Mouse (Mus musculus): ENCODE results near the gene St6galnac1. TPM values are rescaled to one million over a fixed set of nuclear protein-coding genes. Genes with fewer than 3 reads are reported as not detected.

Gene St6galnac1
- polyA plus RNA-seq, 1 experiment = not detected

GRCm38 (mm10) chr11:116726156-116726555, 49.2 kb downstream of the St6galnac1 start:
- DNase-seq (ENCODE audit: low read depth) = no peak

DNA sequence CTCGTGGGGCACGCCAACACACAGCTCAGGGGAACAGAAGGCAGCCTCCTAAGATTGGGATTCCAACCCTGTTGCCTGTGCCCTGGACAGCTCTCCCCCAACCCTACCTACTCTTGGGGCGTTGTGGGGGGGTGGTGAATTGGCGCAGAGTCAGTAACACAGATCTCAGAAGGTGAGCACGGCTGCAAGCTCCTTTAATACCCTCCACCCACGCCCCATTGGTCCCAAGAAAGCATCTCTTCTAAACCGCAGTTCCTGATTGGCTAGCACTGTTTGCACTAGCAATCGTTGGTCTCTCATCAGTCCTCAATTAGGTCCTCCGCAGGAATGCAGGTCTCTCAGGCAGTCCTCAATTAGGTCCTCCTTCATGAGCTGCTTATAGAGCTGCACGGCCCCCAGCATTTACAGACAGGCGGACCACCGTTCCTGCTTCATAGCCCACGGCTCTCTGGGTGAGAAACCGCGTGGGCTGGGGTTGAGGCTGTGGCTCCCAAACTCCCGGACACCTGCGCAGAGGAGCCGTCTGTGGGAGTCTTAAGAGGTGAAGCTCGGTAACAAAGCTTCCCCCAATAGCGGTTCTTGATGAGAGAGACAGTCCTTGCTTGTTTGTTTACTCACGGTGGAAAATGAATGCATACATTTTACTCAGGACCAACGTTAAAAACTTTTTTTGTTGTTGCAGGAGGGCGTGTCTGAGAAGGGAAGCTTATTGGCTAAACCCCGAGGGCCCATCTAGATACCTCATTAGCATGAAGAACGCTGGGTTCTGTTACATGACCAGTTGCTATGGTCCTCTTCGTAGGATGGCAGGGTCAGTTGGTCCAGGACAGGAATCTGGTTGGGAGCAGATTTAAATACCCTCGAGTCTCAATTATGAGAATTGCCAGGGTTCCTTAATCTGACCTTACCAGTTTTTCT, 50.0 kb downstream of the St6galnac1 start:
- DNase-seq (ENCODE audit: low read depth) = no peak

DNA sequence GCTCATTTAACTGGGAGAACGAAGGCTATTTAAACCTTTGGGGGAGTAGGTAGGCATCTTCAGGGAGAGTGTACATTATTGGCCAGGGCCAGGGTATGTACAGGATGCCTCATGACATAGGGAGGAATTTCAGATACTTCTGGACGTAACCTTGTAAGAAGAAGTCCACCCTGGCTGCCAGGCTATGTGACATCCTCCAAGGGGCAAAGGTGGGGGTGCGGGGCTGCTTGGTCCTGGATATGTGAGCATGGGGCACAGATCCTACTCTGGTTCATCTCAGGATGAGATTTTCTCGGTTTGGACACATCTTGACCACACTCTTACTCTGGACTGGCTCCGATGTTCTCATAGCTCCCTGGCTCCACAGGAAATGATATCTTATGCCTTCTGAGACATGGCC, 52.2 kb downstream of the St6galnac1 start:
- no peak for DNase-seq (ENCODE audit: low read depth)

GRCm38 (mm10) chr11:116721548-116722271, 53.6 kb downstream of the St6galnac1 start:
- DNase-seq (ENCODE audit: low read depth) = no peak

- DNase-seq (ENCODE audit: low read depth) = no peak
These were observed 54.9 kb downstream of the St6galnac1 start for GRCm38 (mm10) chr11:116720319-116720865.

Other genes with a start within 250 kb of the St6galnac1 start
- 29.1 and 37.2 TPM in 2 replicates for gene Sphk1, start 244.6 kb downstream of the St6galnac1 start, polyA plus RNA-seq (2012; rRNA removed)
- 20.5 and 21.5 TPM in 2 replicates for gene Ube2o, start 194.1 kb downstream of the St6galnac1 start, polyA plus RNA-seq (2012; rRNA removed)
- 0.36 TPM in 1 of 2 replicates, not detected in the other for gene Aanat, start 189.1 kb downstream of the St6galnac1 start, polyA plus RNA-seq (2012; rRNA removed)
- gene Rhbdf2, start 148.5 kb downstream of the St6galnac1 start, polyA plus RNA-seq (2012; rRNA removed) = 29.9 and 33.8 TPM in 2 replicates
- gene Prcd, start 122.0 kb downstream of the St6galnac1 start, polyA plus RNA-seq (2012; rRNA removed) = 1.7 and 1.9 TPM in 2 replicates
- gene Cygb, start 121.2 kb downstream of the St6galnac1 start, polyA plus RNA-seq (2012; rRNA removed) = 50.3 and 55.4 TPM in 2 replicates
- gene Mxra7, start 52.5 kb upstream of the St6galnac1 start, polyA plus RNA-seq (2012; rRNA removed) = 13.9 and 31.5 TPM in 2 replicates
- gene Mettl23, start 67.8 kb upstream of the St6galnac1 start, polyA plus RNA-seq (2012; rRNA removed) = 20.9 and 25.9 TPM in 2 replicates
- 27.9 and 32.5 TPM in 2 replicates for gene Jmjd6, start 67.9 kb upstream of the St6galnac1 start, polyA plus RNA-seq (2012; rRNA removed)
- 34.2 and 36.7 TPM in 2 replicates for gene Mfsd11, start 76.9 kb upstream of the St6galnac1 start, polyA plus RNA-seq (2012; rRNA removed)
- 279 and 335 TPM in 2 replicates for gene Srsf2, start 77.6 kb upstream of the St6galnac1 start, polyA plus RNA-seq (2012; rRNA removed)
- 0.11 and 0.15 TPM in 2 replicates for gene Mgat5b, start 143.4 kb upstream of the St6galnac1 start, polyA plus RNA-seq (2012; rRNA removed)

All from gonadal fat pad, adult 2 months (tissue).